Mouse (Mus musculus) liver, embryonic 14.5 days (tissue): ENCODE measurements around the gene H1foo. TPM values are rescaled to one million over a fixed set of nuclear protein-coding genes. Genes with fewer than 3 reads are reported as not detected.

Source experiments
- ATAC-seq: fragments of 200-750 bp; cut with Nextera tagmentation; 2 replicates; pipeline ENCODE4 v1.8.0; 2017; ENCODE audit warnings: moderate number of reproducible peaks, mild to moderate bottlenecking, moderate library complexity; ENCODE audit not compliant: insufficient read depth
- DNase-seq, 3 experiments: peaks; one replicate each; pipeline ENCODE4 v3.0.0-alpha.2; 2012 to 2013; ENCODE audit warnings: low read depth in 3 of 3, low spot score in 3 of 3
- H3K27ac ChIP-seq: fragments of 300-500 bp; sonication (generic); 2 replicates; pipeline ENCODE4 v1.5.1; 2014; ENCODE audit warnings: moderate library complexity, mild to moderate bottlenecking, control low read depth, inconsistent platforms
- H3K27me3 ChIP-seq: fragments of 300-500 bp; sonication (generic); 2 replicates; pipeline ENCODE4 v1.6.1; 2014; ENCODE audit warnings: mild to moderate bottlenecking, low read length, moderate library complexity; ENCODE audit not compliant: control insufficient read depth, insufficient read depth
- H3K36me3 ChIP-seq: fragments of 300-500 bp; sonication (generic); replicated peaks from 2 replicates; pipeline ENCODE4 v1.6.1; 2014; ENCODE audit warnings: low read depth; ENCODE audit not compliant: control insufficient read depth, insufficient read depth
- H3K4me1 ChIP-seq, 2 experiments: fragments of 200-500 bp in 1 of 2; fragments of 300-500 bp in 1 of 2; sonication (generic) in 1 of 2; replicated peaks; 2 replicates each; pipeline ENCODE4 v1.6.1; 2012 to 2014; ENCODE audit warnings: antibody characterized with exemption in 1 of 2, inconsistent platforms in 1 of 2, low read length in 1 of 2; ENCODE audit not compliant: control insufficient read depth in 2 of 2, insufficient read depth in 2 of 2
- H3K4me2 ChIP-seq: fragments of 300-500 bp; sonication (generic); 2 replicates; pipeline ENCODE4 v1.6.1; 2014; ENCODE audit warnings: low read depth, mild to moderate bottlenecking, control low read depth, moderate library complexity
- H3K4me3 ChIP-seq, 2 experiments: fragments of 200-500 bp in 1 of 2; fragments of 300-500 bp in 1 of 2; sonication (generic) in 1 of 2; 2 replicates each; pipeline ENCODE4 v1.5.1; 2012 to 2014; ENCODE audit warnings: low read depth in 2 of 2, low read length in 2 of 2, mild to moderate bottlenecking in 2 of 2, control low read depth in 1 of 2, inconsistent platforms in 1 of 2, moderate library complexity in 1 of 2; ENCODE audit not compliant: insufficient read depth in 1 of 2
- H3K9ac ChIP-seq: fragments of 300-500 bp; sonication (generic); replicated peaks from 2 replicates; pipeline ENCODE4 v1.6.1; 2014; ENCODE audit warnings: mild to moderate bottlenecking, control low read depth, moderate library complexity
- H3K9me3 ChIP-seq: fragments of 300-500 bp; sonication (generic); 2 replicates; pipeline ENCODE4 v1.6.1; 2016; ENCODE audit warnings: low read length, mixed read lengths; ENCODE audit not compliant: control insufficient read depth
- CTCF ChIP-seq: IDR thresholded peaks from 2 replicates; pipeline ENCODE4 v1.5.1; 2016; ENCODE audit warnings: antibody characterized with exemption, low read depth, control low read depth
- EP300 ChIP-seq: IDR thresholded peaks from 2 replicates; pipeline ENCODE4 v1.6.1; 2016; ENCODE audit warnings: antibody characterized with exemption, low read depth
- WGBS: fragments of 180-500 bp; shearing (Covaris S2); extraction: QIAGEN DNeasy Blood & Tissue Kit; methylation state at CpG from one replicate; pipeline ENCODE4 v1.1.7; 2014; ENCODE audit not compliant: insufficient replicate concordance; 5-methylcytosine and 5-hydroxymethylcytosine counted together
- polyA plus RNA-seq, 2 experiments: library from polyadenylated mRNA; depleted of rRNA in 1 of 2; stranded (reverse) in 1 of 2; unstranded in 1 of 2; fragments of >200 nt; fragmentation: Nextera tagmentation in 1 of 2; extraction: Ambion mirVana in 1 of 2; gene quantifications; 2 replicates each; pipeline versions ENCODE4 v1.2.1 to v1.2.3; 2012 to 2014

Gene H1foo
- polyA plus RNA-seq, 2 experiments = not detected

DNA sequence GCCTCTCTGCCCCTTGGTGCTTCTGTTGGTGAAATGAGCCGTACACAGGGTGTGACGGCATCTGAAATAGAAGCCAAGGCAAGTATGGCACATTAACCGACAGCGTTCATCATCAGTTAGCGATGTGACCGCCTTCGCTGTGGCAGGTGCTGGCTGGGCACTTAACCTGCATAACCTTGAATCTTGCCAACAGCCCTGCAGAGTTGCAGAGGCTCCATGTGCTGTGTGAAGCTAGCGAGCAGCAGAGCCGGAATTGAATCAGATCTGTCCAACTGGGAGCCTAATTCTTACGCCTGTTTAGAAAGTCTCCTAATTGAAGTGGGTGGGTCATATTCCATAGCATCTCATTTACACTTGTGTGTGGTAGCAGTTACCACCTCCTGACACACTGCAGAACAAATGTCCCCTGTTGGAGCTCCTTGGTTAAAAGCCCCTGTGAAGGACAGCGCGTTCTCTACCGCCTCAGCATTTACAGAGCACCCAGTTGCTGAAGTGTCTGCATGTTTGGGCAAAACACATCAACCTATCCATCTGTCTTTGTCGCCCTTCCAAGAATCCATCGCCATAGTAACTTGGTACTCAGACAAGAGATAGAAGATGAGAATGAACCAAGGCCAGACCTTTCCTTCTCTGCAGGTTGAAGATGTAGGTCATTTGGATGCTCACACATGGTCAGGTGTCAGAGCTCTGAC, 30.1 kb upstream of the H1foo start:
- no peak overlapping the region for H3K27ac ChIP-seq
- no peak for ATAC-seq
- 79% methylated on average over 15 of the region's 15 CpGs for WGBS

DNA sequence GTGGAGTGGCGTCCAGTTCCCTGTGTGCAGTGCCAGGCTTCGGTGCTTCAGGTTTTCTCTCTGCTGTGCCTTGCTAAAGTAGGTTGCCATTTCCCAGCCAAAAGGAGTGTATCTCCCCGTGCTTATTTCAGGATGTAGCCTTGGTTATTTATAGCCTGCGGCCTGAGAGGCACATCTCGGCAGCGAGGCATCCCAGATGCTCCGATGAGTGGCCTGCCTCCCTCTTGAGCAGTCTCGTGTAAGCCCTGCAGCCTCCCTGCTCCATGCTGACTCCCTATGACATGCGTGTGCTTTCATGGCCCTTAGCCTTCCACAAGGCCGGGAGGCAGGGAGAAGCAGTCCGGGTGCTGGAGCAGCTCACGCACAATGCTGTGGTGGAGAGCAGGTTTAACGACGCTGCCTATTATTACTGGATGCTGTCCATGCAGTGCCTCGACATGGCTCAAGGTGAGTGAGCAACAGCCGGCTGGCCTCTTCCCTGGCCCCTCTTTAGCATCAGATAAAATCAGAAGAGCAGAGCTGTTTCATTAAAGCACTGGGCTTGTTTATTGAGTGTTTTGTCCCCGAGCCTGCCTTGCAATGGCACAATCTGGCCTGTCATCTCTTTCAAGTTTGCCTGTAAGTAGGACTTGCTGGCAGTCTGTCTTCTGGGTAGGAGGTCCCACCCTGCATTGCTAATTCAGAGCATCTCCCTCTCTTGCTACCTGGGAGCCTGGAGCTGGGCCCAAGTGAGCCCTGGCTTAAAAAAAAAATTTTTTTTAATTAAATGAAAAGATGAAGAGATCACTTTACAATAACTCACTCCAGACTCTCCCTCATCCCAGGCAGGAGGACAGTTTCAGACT, 28.9 kb upstream of the H1foo start:
- TF ChIP-seq EP300 (no peak), CTCF (no peak)
- H3K4me2 ChIP-seq = no peak overlapping the region

More for the DNA sequence above, 30.1 kb upstream of the H1foo start:
- H3K9ac ChIP-seq = no peak overlapping the region
- H3K9me3 ChIP-seq = no peaks in the 10 kb centered on the region
- H3K36me3 ChIP-seq = no peaks in the 10 kb centered on the region
- TF ChIP-seq CTCF = no peak
- no peak for TF ChIP-seq EP300
- H3K4me2 ChIP-seq = no peak overlapping the region
- no peak overlapping the region for H3K4me3 ChIP-seq
- H3K4me1 ChIP-seq = peaks cover 0 to 6% of the 10 kb centered on the region in 2 experiments; a peak in 1 of 4 replicates
- no peak for DNase-seq
- H3K27me3 ChIP-seq = no peaks in the 10 kb centered on the region

DNA sequence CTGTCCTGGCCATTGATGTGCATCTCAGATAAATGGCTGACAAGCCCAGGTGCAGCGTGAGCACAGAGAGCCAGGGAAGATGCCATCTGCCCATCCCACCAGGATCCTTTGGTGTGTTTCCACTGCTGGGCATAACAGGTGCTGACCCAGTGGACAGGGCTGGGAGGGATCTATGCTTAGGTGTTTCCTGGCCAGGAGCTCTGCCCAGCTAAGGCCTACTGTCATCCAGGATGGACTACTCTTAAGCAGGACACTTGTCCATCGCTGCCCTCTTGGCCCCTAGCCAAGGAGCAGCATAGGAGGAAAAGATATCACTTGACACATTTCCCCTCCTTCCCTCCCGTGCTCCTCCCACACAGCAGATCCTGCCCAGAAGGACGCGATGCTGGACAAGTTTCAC, 28.1 kb upstream of the H1foo start:
- DNase-seq = no peak
- H3K4me2 ChIP-seq = no peak overlapping the region
- H3K9me3 ChIP-seq = no peaks in the 10 kb centered on the region
- no peak overlapping the region for H3K4me3 ChIP-seq
- TF ChIP-seq CTCF (no peak), EP300 (no peak)
- H3K4me1 ChIP-seq = peaks cover 0 to 3% of the 10 kb centered on the region in 2 experiments; a peak in 1 of 4 replicates
- H3K9ac ChIP-seq = no peak overlapping the region
- ATAC-seq = no peak
- H3K27ac ChIP-seq = no peak overlapping the region
- H3K36me3 ChIP-seq = no peaks in the 10 kb centered on the region
- 59% methylated on average over 5 of the region's 5 CpGs for WGBS
- H3K27me3 ChIP-seq = no peaks in the 10 kb centered on the region

More for the DNA sequence above, 28.9 kb upstream of the H1foo start:
- Histone ChIP-seq H3K9ac (no peak overlapping the region), H3K4me1 (peaks cover 0 to 3% of the 10 kb centered on the region in 2 experiments; a peak in 1 of 4 replicates), H3K27me3 (no peaks in the 10 kb centered on the region), H3K9me3 (no peaks in the 10 kb centered on the region), H3K36me3 (no peaks in the 10 kb centered on the region), H3K27ac (no peak overlapping the region), H3K4me3 (no peak overlapping the region)
- no peak for ATAC-seq
- 45% methylated on average over 17 of the region's 17 CpGs for WGBS
- no peak for DNase-seq

DNA sequence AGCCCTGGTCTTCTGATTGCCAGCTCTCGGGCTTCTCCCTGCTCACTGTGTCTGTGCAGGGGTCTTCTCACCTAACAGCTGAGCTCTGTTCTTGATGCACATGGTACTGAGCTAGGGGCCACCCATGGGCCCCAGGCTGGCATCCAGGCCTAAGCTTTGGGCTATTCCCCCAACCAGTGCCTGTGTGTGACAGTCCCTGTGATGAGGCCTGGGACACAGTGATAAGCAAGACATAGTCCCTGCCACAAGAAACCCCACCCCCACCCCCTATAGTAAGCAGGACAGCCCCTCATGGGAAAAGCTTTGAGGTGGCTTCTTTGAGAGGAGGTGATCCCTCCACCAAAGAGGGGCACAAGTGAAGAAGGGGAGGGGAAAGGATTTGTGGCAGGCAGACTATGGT, 26.1 kb upstream of the H1foo start:
- no peak overlapping the region for H3K9ac ChIP-seq
- ATAC-seq (0 out of 2 replicates have a peak, but pooled peaks have one; percentile 28), DNase-seq (no peak)
- no peak overlapping the region for H3K4me2 ChIP-seq
- TF ChIP-seq CTCF = no peak
- TF ChIP-seq EP300 = no peak
- no peak overlapping the region for H3K27ac ChIP-seq
- H3K4me1 ChIP-seq = peaks cover 0 to 3% of the 10 kb centered on the region in 2 experiments; a peak in 1 of 4 replicates
- 50% methylated on average over 1 of the region's 1 CpGs for WGBS
- H3K9me3 ChIP-seq = no peaks in the 10 kb centered on the region
- H3K4me3 ChIP-seq = no peak overlapping the region
- no peaks in the 10 kb centered on the region for H3K27me3 ChIP-seq
- H3K36me3 ChIP-seq = no peaks in the 10 kb centered on the region

DNA sequence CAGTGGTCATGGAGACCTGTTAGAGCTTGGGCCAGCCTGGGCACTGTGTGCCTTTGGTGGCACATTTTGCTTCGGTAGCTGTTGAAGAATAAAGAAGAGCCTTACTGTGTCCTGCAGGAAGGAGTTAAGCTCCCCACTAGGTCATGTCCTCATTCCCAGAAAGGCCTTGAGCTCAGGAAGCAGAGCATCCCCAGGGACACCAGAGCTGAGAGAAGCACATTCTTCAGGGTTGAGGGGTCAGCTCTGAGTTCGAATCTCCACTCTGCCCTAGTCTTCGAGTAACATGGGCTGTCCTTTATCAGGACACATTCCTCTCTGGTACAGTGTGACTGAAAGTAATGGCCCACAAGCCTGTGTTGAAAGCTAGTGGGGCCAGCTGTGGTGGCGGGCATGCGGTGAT, 24.9 kb upstream of the H1foo start:
- Histone ChIP-seq H3K4me1 (peaks cover 0 to 3% of the 10 kb centered on the region in 2 experiments; a peak in 1 of 4 replicates), H3K36me3 (no peaks in the 10 kb centered on the region), H3K27me3 (no peaks in the 10 kb centered on the region), H3K9ac (no peak overlapping the region), H3K27ac (no peak overlapping the region), H3K4me2 (no peak overlapping the region), H3K9me3 (no peaks in the 10 kb centered on the region), H3K4me3 (no peak overlapping the region)
- no peak for DNase-seq
- TF ChIP-seq CTCF = no peak
- no peak for TF ChIP-seq EP300
- 75% methylated on average over 5 of the region's 5 CpGs for WGBS
- no peak for ATAC-seq
